Mouse (Mus musculus) forebrain, embryonic 10.5 days (tissue): ENCODE data around the gene Dapk2. TPM values are rescaled to one million over a fixed set of nuclear protein-coding genes. Genes with fewer than 3 reads are reported as not detected.
A peak's percentile ranks its signal among the peaks of the same experiment; 100 is the strongest.

Source experiments
- DNase-seq: peaks from one replicate; pipeline ENCODE4 v3.0.0-alpha.2; 2017; ENCODE audit warnings: low spot score; ENCODE audit errors: extremely low spot score
- H3K27ac ChIP-seq: fragments of 300-500 bp; sonication (generic); 2 replicates; pipeline ENCODE4 v1.5.1; 2016; ENCODE audit warnings: mild to moderate bottlenecking
- H3K27me3 ChIP-seq: fragments of 300-500 bp; sonication (generic); 2 replicates; pipeline ENCODE4 v1.6.1; 2016; ENCODE audit warnings: mild to moderate bottlenecking; ENCODE audit not compliant: poor library complexity, severe bottlenecking
- H3K36me3 ChIP-seq: fragments of 300-500 bp; sonication (generic); replicated peaks from 2 replicates; pipeline ENCODE4 v1.6.1; 2016; ENCODE audit warnings: mild to moderate bottlenecking, moderate library complexity
- H3K4me1 ChIP-seq: fragments of 300-500 bp; sonication (generic); 2 replicates; pipeline ENCODE4 v1.6.1; 2016
- H3K4me3 ChIP-seq: fragments of 300-500 bp; sonication (generic); 2 replicates; pipeline ENCODE4 v1.5.1; 2016; ENCODE audit warnings: mild to moderate bottlenecking, moderate library complexity
- H3K9me3 ChIP-seq: fragments of 300-500 bp; sonication (generic); 2 replicates; pipeline ENCODE4 v1.6.1; 2016; ENCODE audit warnings: mild to moderate bottlenecking, moderate library complexity
- WGBS: fragments of 180-500 bp; shearing (Covaris S2); methylation state at CpG from one replicate; pipeline ENCODE4 v1.1.7; 2016; 5-methylcytosine and 5-hydroxymethylcytosine counted together
- polyA plus RNA-seq: library from polyadenylated mRNA; unstranded; fragments of >200 nt; fragmentation: Nextera tagmentation; extraction: Ambion mirVana; gene quantifications from 2 replicates; pipeline ENCODE4 v1.2.1, GENCODE M21; 2016

Dapk2 gene
- 7.6 and 8.9 TPM in 2 replicates for polyA plus RNA-seq

- H3K27ac ChIP-seq, result peak within 1 kb of the TSS; percentile 81
- peak; percentile 75 for DNase-seq
- H3K9me3 ChIP-seq, result no peaks in the 10 kb centered on the region
- H3K4me1 ChIP-seq, result peaks cover 10% of the 10 kb centered on the region
- no peaks in the 10 kb centered on the region for H3K36me3 ChIP-seq
- 2% methylated on average over 58 of the region's 58 CpGs for WGBS
- peak within 1 kb of the TSS; percentile 59 for H3K4me3 ChIP-seq
- H3K27me3 ChIP-seq, result peaks cover 45% of the 10 kb centered on the region
These were observed at the start of gene Dapk2 for GRCm38 (mm10) chr9:66157958-66158830. Gene Dapk2 (plus strand): TSS chr9:66158223.

DNA sequence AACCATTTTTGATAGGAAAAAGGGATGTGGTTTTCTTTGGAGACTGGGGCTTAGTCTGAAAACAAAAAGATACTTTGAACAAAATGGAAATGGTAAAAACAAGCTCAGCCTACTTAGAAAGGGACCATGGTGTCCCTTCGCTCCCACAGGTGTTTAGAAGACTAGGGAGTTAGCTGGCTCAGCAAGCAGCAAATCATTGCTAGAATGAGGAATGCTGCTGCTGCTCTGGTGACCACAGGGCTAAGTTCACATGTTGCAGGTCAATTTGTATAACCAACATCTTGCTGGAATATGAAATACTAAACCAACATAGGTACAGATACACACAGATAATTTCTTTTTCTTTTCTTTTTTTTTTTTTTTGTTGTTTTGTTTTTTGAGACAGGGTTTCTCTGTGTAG, 48.4 kb upstream of the Dapk2 start:
- Histone ChIP-seq H3K4me3 (no peak overlapping the region), H3K27me3 (no peaks in the 10 kb centered on the region), H3K36me3 (peaks cover 77% of the 10 kb centered on the region), H3K9me3 (no peaks in the 10 kb centered on the region), H3K4me1 (peaks cover 26% of the 10 kb centered on the region), H3K27ac (peak overlapping the region; percentile 81; the same call in 1 of the 2 replicates)
- no peak for DNase-seq
- 92% methylated on average over 1 of the region's 1 CpGs for WGBS

- Histone ChIP-seq H3K36me3 (peaks cover 77% of the 10 kb centered on the region), H3K27me3 (no peaks in the 10 kb centered on the region), H3K4me3 (0 out of 2 replicates have a peak overlapping the region, but pooled peaks have one; percentile 3), H3K27ac (peak overlapping the region; percentile 81), H3K4me1 (peaks cover 26% of the 10 kb centered on the region), H3K9me3 (no peaks in the 10 kb centered on the region)
- 37% methylated on average over 8 of the region's 8 CpGs for WGBS
- no peak for DNase-seq
These were observed 47.9 kb upstream of the Dapk2 start for GRCm38 (mm10) chr9:66110126-66110525.

GRCm38 (mm10) chr9:66110611-66111379, 47.2 kb upstream of the Dapk2 start:
- Histone ChIP-seq H3K9me3 (no peaks in the 10 kb centered on the region), H3K4me1 (peaks cover 26% of the 10 kb centered on the region), H3K27ac (peak overlapping the region; percentile 81), H3K36me3 (peaks cover 76% of the 10 kb centered on the region), H3K27me3 (no peaks in the 10 kb centered on the region), H3K4me3 (0 out of 2 replicates have a peak overlapping the region, but pooled peaks have one; percentile 3)
- DNase-seq, result peak; percentile 50
- WGBS, result 24% methylated on average over 8 of the region's 8 CpGs

DNA sequence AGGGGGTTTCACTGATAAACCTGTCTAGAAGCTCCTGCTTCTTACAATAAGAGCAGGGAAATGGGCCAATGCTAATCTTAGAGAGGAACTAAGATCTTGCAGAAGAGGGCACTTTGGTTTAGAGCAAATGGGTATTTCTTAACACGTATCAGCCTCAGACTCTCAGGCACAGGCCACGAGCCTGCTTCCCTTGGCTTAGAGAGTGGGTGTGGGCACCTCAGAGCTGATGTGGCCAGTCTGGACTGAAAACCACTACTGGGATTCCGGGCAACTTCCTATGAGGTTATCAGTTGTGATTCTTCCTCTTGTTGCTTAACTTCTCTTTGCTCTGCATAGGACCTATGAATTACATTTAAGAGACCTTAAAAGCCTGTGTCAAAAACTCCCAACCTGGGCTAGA, 43.7 kb upstream of the Dapk2 start:
- no peak for DNase-seq
- 92% methylated on average over 3 of the region's 3 CpGs for WGBS
- Histone ChIP-seq H3K27me3 (no peaks in the 10 kb centered on the region), H3K9me3 (no peaks in the 10 kb centered on the region), H3K27ac (no peak overlapping the region), H3K4me3 (no peak overlapping the region), H3K4me1 (peaks cover 35% of the 10 kb centered on the region), H3K36me3 (peaks cover 66% of the 10 kb centered on the region)

DNA sequence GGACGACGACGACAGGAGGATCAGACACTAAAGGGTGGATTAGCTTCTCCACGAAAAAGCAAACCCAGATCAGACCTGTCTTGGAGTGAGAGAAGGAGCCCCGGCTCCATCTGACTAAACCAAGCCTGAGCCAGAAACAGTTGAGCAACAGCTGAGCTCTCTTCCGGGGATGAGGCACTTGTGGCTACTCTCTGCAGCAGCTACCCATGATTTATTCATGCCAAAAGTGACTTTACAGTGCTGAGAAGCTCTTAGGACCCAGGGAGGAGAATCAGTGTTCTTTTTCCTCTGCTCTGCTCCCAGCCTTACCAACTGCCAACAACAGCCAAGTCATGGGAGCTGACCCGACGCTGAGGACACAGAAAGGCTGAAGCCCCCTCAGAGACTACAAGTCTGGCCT, 41.1 kb upstream of the Dapk2 start:
- H3K4me1 ChIP-seq, result peaks cover 11% of the 10 kb centered on the region
- peaks cover 63% of the 10 kb centered on the region for H3K36me3 ChIP-seq
- H3K27me3 ChIP-seq, result no peaks in the 10 kb centered on the region
- whole genome bisulfite sequencing, result 77% methylated on average over 8 of the region's 8 CpGs
- H3K9me3 ChIP-seq, result no peaks in the 10 kb centered on the region
- DNase-seq, result no peak
- peak overlapping the region; percentile 58; the same call in 1 of the 2 replicates for H3K27ac ChIP-seq
- no peak overlapping the region for H3K4me3 ChIP-seq

- 94% methylated on average over 2 of the region's 2 CpGs for WGBS
- Histone ChIP-seq H3K4me1 (peaks cover 28% of the 10 kb centered on the region), H3K4me3 (no peak overlapping the region), H3K9me3 (no peaks in the 10 kb centered on the region), H3K27ac (no peak overlapping the region), H3K36me3 (peaks cover 46% of the 10 kb centered on the region), H3K27me3 (no peaks in the 10 kb centered on the region)
- no peak for DNase-seq
These were observed 38.5 kb upstream of the Dapk2 start for GRCm38 (mm10) chr9:66119498-66119897.

- WGBS, result 94% methylated on average over 4 of the region's 4 CpGs
- no peak overlapping the region for H3K27ac ChIP-seq
- H3K9me3 ChIP-seq, result no peaks in the 10 kb centered on the region
- peaks cover 32% of the 10 kb centered on the region for H3K4me1 ChIP-seq
- H3K36me3 ChIP-seq, result peaks cover 40% of the 10 kb centered on the region
- H3K27me3 ChIP-seq, result no peaks in the 10 kb centered on the region
- no peak for DNase-seq
- H3K4me3 ChIP-seq, result no peak overlapping the region
These were observed 37.9 kb upstream of the Dapk2 start for GRCm38 (mm10) chr9:66120106-66120505.

DNA sequence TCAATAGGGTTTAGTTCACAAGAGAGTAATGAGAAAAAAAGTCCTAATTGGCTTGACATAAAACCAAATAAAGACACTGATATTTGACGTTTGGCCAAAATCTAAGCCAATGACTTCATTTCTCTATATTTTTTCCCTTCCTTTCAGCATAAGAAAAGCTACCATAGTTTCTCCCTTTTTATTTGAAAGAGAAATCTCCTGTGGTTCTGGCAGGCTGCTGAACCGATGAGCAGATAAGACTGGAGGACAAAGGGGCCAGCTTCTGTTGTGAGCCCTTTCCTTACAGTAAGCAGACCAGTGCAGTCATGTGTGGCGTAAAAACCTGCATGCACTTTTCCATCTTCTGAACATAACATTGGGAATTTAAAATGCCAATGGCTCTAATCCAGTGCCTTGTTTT, 37.1 kb upstream of the Dapk2 start:
- H3K4me3 ChIP-seq, result no peak overlapping the region
- WGBS, result 84% methylated on average over 3 of the region's 3 CpGs
- no peaks in the 10 kb centered on the region for H3K9me3 ChIP-seq
- peaks cover 41% of the 10 kb centered on the region for H3K4me1 ChIP-seq
- no peak overlapping the region for H3K27ac ChIP-seq
- DNase-seq, result no peak
- H3K27me3 ChIP-seq, result no peaks in the 10 kb centered on the region
- H3K36me3 ChIP-seq, result peaks cover 32% of the 10 kb centered on the region

DNA sequence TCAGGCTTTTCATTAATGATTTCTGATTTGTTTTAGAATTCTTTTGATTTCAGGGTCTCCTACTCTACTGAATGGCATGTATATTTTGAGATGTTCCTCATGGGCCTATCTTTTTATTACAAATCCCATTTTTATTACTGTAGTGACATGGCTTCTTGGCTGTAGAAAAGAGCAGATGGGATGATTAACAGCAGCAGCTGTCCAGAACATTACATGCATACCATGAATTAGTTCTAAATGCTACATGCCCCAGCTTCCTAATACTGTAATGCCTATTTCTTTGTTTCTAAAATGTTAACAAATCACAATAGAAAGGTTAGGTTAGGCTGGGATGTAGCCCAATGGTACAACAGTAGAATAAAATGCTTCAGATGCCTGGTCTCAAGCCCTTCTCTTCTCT, 36.6 kb upstream of the Dapk2 start:
- Histone ChIP-seq H3K9me3 (no peaks in the 10 kb centered on the region), H3K27me3 (no peaks in the 10 kb centered on the region), H3K36me3 (peaks cover 28% of the 10 kb centered on the region), H3K4me1 (peaks cover 45% of the 10 kb centered on the region), H3K4me3 (no peak overlapping the region), H3K27ac (no peak overlapping the region)
- no peak for DNase-seq

DNA sequence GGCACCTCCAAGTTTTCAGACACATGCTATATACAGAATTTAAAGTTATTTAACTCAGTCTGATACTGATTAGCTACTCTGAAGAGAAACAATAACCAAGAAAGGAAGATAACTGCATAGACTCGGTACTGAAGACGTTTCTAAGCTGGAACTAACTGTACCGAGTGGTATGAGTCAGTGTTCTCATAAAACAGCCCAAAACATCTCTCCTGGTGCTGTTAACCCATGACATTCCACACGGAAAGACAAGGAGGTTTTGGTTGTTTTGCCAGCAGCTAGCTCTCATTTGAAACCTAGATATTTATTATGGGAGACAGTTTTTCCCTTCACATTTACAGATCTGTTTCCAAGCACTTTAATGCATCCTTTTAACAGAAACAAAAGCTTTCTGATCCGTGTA, 34.4 kb upstream of the Dapk2 start:
- H3K27me3 ChIP-seq, result no peaks in the 10 kb centered on the region
- peaks cover 14% of the 10 kb centered on the region for H3K36me3 ChIP-seq
- DNase-seq, result no peak
- no peaks in the 10 kb centered on the region for H3K9me3 ChIP-seq
- peak overlapping the region; percentile 94; the same call in 1 of the 2 replicates for H3K27ac ChIP-seq
- H3K4me3 ChIP-seq, result peak overlapping the region; percentile 86
- H3K4me1 ChIP-seq, result peaks cover 51% of the 10 kb centered on the region
- 33% methylated on average over 5 of the region's 5 CpGs for WGBS

- peak; percentile 25 for DNase-seq
- Histone ChIP-seq H3K4me3 (peak overlapping the region; percentile 86), H3K27me3 (no peaks in the 10 kb centered on the region), H3K27ac (peak overlapping the region; percentile 94), H3K4me1 (peaks cover 51% of the 10 kb centered on the region), H3K9me3 (no peaks in the 10 kb centered on the region), H3K36me3 (peaks cover 12% of the 10 kb centered on the region)
- WGBS, result under 1% methylated on average over 12 of the region's 12 CpGs
These were observed 33.9 kb upstream of the Dapk2 start for GRCm38 (mm10) chr9:66124111-66124531.
